Mouse (Mus musculus) ES-E14 (cell line): Measurements from ENCODE around the gene Camk2n2. TPM values are rescaled to one million over a fixed set of nuclear protein-coding genes. Genes with fewer than 3 reads are reported as not detected.

Experiments used
- DNase-seq: peaks from one replicate; pipeline ENCODE4 v3.0.0-alpha.2; 2013; ENCODE audit warnings: low read depth, low spot score
- H3K27ac ChIP-seq: 2 replicates; pipeline ENCODE4 v1.5.1; 2012; ENCODE audit warnings: low read depth, mild to moderate bottlenecking, low read length, moderate library complexity, mixed read lengths; ENCODE audit not compliant: poor library complexity, insufficient read depth, severe bottlenecking
- H3K36me3 ChIP-seq: 2 replicates; pipeline ENCODE4 v1.6.1; 2012; ENCODE audit warnings: mild to moderate bottlenecking, low read length, moderate library complexity, mixed read lengths; ENCODE audit not compliant: control insufficient read depth, poor library complexity, insufficient read depth, severe bottlenecking
- H3K4me1 ChIP-seq, 2 experiments: fragments of 150-350 bp in 1 of 2; sonication (generic) in 1 of 2; 2 replicates each; pipeline ENCODE4 v1.6.1; 2012; ENCODE audit warnings: low read length in 2 of 2, mild to moderate bottlenecking in 1 of 2, mixed read lengths in 1 of 2; ENCODE audit not compliant: control insufficient read depth in 2 of 2, insufficient read depth in 2 of 2, poor library complexity in 1 of 2
- H3K4me3 ChIP-seq, 2 experiments: fragments of 150-350 bp in 1 of 2; sonication (generic) in 1 of 2; 2 replicates each; pipeline ENCODE4 v1.5.1; 2012; ENCODE audit warnings: low read length in 2 of 2, low read depth in 1 of 2, mild to moderate bottlenecking in 1 of 2, mixed read lengths in 1 of 2; ENCODE audit not compliant: insufficient read depth in 1 of 2, poor library complexity in 1 of 2, severe bottlenecking in 1 of 2
- H3K9ac ChIP-seq: 2 replicates; pipeline ENCODE4 v1.6.1; 2012; ENCODE audit warnings: low read depth, mild to moderate bottlenecking, low read length, mixed read lengths; ENCODE audit not compliant: poor library complexity, insufficient read depth, severe bottlenecking
- H3K9me3 ChIP-seq: fragments of 150-350 bp; sonication (generic); 2 replicates; pipeline ENCODE4 v1.6.1; 2012; ENCODE audit warnings: low read depth, mild to moderate bottlenecking, low read length; ENCODE audit not compliant: control insufficient read depth, insufficient read depth
- CHD2 ChIP-seq: IDR thresholded peaks from 2 replicates; pipeline ENCODE4 v1.6.1; 2014; ENCODE audit warnings: mild to moderate bottlenecking, low read depth, low read length, inconsistent platforms
- HCFC1 ChIP-seq: IDR thresholded peaks from 2 replicates; pipeline ENCODE4 v1.6.1; 2012; ENCODE audit warnings: low read length, inconsistent platforms, borderline replicate concordance; ENCODE audit not compliant: insufficient read depth
- MAFK ChIP-seq: IDR thresholded peaks from 2 replicates; pipeline ENCODE4 v1.6.1; 2014; ENCODE audit warnings: mild to moderate bottlenecking, low read depth, low read length, inconsistent platforms; ENCODE audit not compliant: insufficient read depth
- ZC3H11A ChIP-seq: IDR thresholded peaks from 2 replicates; pipeline ENCODE4 v1.6.1; 2012; ENCODE audit warnings: low read depth, mild to moderate bottlenecking, inconsistent platforms, low read length, borderline replicate concordance
- ZNF384 ChIP-seq: IDR thresholded peaks from 2 replicates; pipeline ENCODE4 v1.6.1; 2012; ENCODE audit warnings: low read depth, low read length, inconsistent platforms
- in situ Hi-C, 2 experiments: fragments of 600-800 bp; cut with MboI; formaldehyde crosslinking; loops; one replicate each; pipeline ENCODE4 v1.15.1; 2025; ENCODE audit warnings: low sequenced_read_pairs in 2 of 2, inconsistent platforms in 1 of 2; ENCODE audit not compliant: unreplicated experiment in 2 of 2
- total RNA-seq: library from RNA; depleted of rRNA; stranded (reverse); fragments of 300-350 nt; gene quantifications from 2 replicates; pipeline ENCODE4 v1.2.3, GENCODE M21; 2012

Gene Camk2n2
- total RNA-seq, 1 experiment: 0.58 TPM

DNA sequence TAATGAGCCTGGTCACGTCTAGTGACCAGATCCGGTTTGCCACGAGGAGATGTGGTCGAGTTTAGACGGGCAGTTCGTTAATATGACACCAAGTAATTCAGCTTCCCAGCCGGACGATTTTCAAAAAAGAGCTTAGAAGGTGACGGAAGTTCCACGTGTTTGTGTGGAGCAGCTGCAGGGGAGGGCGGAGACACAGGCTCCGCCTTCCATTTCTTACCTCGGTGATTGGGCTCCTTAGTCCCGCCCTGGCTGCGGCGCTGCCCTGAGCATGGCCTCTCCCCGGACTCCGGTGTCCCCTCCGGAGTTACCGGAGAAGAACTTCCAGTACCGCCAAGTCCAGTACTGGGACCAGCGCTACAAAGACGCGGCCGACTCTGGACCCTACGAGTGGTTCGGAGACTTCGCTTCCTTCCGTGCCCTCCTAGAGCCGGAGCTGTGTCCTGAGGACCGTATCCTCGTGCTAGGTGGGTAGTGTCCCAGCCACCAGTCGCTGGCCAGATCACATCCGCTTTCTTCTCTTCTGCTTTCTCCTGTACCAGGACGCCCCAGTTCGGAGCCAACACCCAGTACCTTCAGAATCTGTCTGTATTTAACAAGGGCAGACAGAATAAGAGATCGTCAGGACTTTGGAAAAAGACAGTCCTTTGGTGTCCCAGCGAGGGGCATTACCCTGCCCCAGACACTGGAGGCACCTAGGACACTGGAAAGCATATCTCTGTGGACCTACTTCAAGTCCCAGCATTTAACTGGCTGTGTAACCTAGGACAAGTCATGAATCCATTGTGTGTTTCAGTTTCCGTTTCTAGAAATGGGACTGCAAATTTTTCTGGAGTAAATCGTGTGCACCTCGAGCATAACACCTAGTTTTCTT lies 9.5 kb downstream of the Camk2n2 start, which contains the start of the genes Eef1akmt4, Gm49333 and Alg3:
Gene Eef1akmt4, plus strand, starts transcription at position 237 of the 871 bp plus-strand sequence.
Gene Gm49333, plus strand, starts transcription at position 254 of the 871 bp plus-strand sequence.
Gene Alg3, minus strand, starts transcription at position 379 of the 871 bp plus-strand sequence.
- in situ Hi-C loops: no loop called here
- H3K4me3 ChIP-seq: peak within 1 kb of the TSS; percentile 82 to 95
- no peaks in the 10 kb centered on the region; a peak in 1 of 4 replicates for H3K4me1 ChIP-seq
- TF ChIP-seq MAFK (no peak), HCFC1 (0 out of 2 replicates have a peak, but pooled peaks have one; percentile 9)
- peak; percentile 86 for DNase-seq
- H3K36me3 ChIP-seq: peaks cover 17% of the 10 kb centered on the region
- no peaks in the 10 kb centered on the region for H3K9me3 ChIP-seq
- H3K27ac ChIP-seq: peak within 1 kb of the TSS; percentile 61; the same call in 1 of the 2 replicates
- peak within 1 kb of the TSS; percentile 99 for H3K9ac ChIP-seq

DNA sequence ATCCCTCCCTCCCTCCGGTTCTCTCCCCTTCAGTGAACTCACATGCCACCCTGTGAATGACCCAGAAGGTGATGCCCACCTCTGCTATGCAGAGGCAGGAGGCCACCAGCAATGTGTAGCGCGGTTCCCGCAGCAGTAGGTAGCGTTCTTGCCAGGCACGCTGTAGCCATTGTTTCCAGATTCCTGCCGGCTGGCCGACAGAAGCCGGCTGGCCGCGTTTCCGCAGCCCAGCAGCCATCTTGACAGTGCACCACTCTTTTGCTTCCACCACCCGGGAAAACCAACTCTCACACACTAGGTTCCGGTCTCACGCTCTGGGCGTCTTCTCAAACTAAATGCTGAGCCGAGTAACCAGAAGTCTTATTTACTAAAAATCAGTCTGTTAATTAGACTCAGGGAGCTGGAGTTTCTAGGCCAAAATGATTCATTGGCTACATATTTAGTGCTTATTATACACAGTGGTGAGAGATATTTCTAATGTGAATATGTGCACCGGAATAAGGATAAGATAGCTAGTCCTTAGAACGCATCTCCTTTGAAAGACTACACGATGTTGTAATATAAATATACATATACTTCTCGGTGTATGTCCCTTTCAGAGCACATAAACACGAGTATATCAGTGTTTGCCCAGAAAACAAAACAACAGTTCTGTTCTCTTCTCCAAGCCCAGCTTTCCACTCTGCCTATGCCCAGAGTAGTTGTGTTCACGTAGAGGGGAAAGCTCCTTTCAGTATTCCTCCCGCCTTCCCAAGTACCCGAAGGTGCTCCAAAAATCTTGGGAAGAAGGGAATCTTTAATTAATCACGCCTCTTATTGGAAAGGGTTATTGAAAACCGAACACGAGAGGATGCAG lies 10.4 kb downstream of the Camk2n2 start:
- peak overlapping the region; percentile 61; the same call in 1 of the 2 replicates for H3K27ac ChIP-seq
- H3K4me1 ChIP-seq: no peaks in the 10 kb centered on the region; a peak in 1 of 4 replicates
- peaks cover 25% of the 10 kb centered on the region for H3K36me3 ChIP-seq
- no peaks in the 10 kb centered on the region for H3K9me3 ChIP-seq
- TF ChIP-seq ZNF384 (no peak), CHD2 (peak; percentile 72; the same call in 1 of the 2 replicates), HCFC1 (peak; percentile 84)
- in situ Hi-C loops: no loop called here
- H3K9ac ChIP-seq: peak overlapping the region; percentile 99
- peak; percentile 83 for DNase-seq
- H3K4me3 ChIP-seq: peak overlapping the region; percentile 82 to 95

DNA sequence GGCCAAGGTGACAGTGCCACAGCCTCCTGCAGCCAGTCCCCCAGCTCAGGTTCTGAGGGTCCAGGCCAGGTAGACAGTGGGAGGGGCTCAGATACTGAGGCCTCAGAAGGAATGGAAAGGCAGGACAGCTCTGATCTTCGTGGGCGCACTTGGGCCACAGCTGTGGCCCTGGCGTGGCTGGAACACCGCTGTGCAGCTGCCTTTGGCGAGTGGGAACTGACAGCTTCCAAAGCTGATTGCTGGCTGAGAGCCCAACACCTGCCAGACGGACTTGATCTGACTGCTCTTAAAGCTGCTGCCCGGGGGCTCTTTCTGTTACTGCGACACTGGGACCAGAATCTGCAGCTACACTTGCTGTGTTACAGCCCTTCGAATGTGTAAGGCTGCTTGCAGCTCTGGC lies 16.4 kb downstream of the Camk2n2 start:
- in situ Hi-C loops: no loop called here
- Histone ChIP-seq H3K4me3 (no peak overlapping the region), H3K9me3 (no peaks in the 10 kb centered on the region), H3K4me1 (no peaks in the 10 kb centered on the region), H3K9ac (no peak overlapping the region), H3K27ac (no peak overlapping the region), H3K36me3 (peaks cover 39% of the 10 kb centered on the region)
- no peak for TF ChIP-seq ZC3H11A
- DNase-seq: no peak

DNA sequence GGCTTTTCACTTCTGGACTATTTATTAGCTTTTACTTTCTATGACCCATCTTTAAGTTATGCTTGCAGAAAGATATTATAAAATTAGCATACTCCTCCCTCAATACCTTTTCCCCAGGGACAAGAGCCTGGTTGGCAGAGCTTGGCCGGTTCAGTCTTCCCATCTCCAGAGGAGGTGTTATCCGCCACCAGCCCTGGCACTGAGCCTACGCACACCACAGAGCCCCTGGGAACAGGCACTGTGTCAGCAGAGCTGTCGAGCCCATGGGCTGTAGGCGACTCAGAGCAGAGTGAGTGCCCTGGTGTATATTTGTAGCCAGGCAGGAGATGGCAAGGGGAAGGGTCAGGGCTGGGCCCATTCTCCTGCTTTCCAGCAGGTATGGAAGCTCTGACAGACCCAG lies 20.6 kb downstream of the Camk2n2 start:
- Histone ChIP-seq H3K9me3 (no peaks in the 10 kb centered on the region), H3K9ac (no peak overlapping the region), H3K4me3 (no peak overlapping the region), H3K27ac (no peak overlapping the region), H3K36me3 (peaks cover 12% of the 10 kb centered on the region), H3K4me1 (no peaks in the 10 kb centered on the region)
- in situ Hi-C loops: no loop called here
- TF ChIP-seq ZNF384 (no peak), ZC3H11A (no peak), CHD2 (no peak), MAFK (no peak), HCFC1 (no peak)
- no peak for DNase-seq
